Mouse (Mus musculus): ENCODE results near the gene Olfr1311.
"Not testable (repeated sequence)": the region's sequence is repeated elsewhere in the genome, so short reads cannot be mapped to it uniquely, and the experiment has no call there.

Gene Olfr1311

GRCm38 (mm10) chr2:112024312-112024711, at the start of gene Olfr1311:
Olfr1311 (minus strand) TSS chr2:112024412.
- no peak for DNase-seq (ENCODE audit: low read depth, low spot score)

- no peak for DNase-seq (ENCODE audit: low read depth, low spot score)
These were observed 25.9 kb upstream of the Olfr1311 start, which contains the start of gene Olfr1312 for GRCm38 (mm10) chr2:112050138-112050537. Olfr1312 (minus strand) TSS chr2:112050238.

- DNase-seq (ENCODE audit: low read depth, low spot score), result not testable (repeated sequence)
These were observed 2.8 kb upstream of the Olfr1311 start for GRCm38 (mm10) chr2:112026971-112027370.

- DNase-seq (ENCODE audit: low read depth, low spot score), result no peak
These were observed 9.3 kb downstream of the Olfr1311 start for GRCm38 (mm10) chr2:112014900-112015299.

- no peak for DNase-seq (ENCODE audit: low read depth, low spot score)
These were observed 11.6 kb downstream of the Olfr1311 start, which contains the start of gene Olfr1310 for GRCm38 (mm10) chr2:112012608-112013007. Olfr1310 (minus strand) TSS chr2:112012708.

- no peak for DNase-seq (ENCODE audit: low read depth, low spot score)
These were observed 34.0 kb downstream of the Olfr1311 start, which contains the start of gene Olfr1309 for GRCm38 (mm10) chr2:111990181-111990580. Olfr1309 (minus strand) TSS chr2:111990281.
